Comparison of ENCODE assay signal across 17 mouse cellular contexts in genomic region chr15:102089914-102090585, GRCm38 (mm10).
"Had no signal": no experiment of that assay in that cellular context is flagged by ENCODE, and none has a peak within 500 bp of the region (broad histone marks: within the 10 kb centered on the region; RNA-seq: fewer than 3 reads in every experiment).

No protein-coding gene starts in this region.

- H3K9me3 ChIP-seq: limb, embryonic 12.5 days; liver, embryonic 15.5 days; midbrain, embryonic 10.5 days; midbrain, embryonic 15.5 days; neural tube, embryonic 13.5 days had no signal

- H3K4me3 ChIP-seq: limb, embryonic 12.5 days; liver, embryonic 15.5 days; midbrain, embryonic 10.5 days; midbrain, embryonic 15.5 days; neural tube, embryonic 13.5 days had no signal

- H3K9ac ChIP-seq: limb, embryonic 12.5 days; liver, embryonic 15.5 days; lung, embryonic 14.5 days; midbrain, embryonic 15.5 days; neural tube, embryonic 13.5 days had no signal

- H3K4me2 ChIP-seq: limb, embryonic 12.5 days; liver, embryonic 15.5 days; lung, embryonic 14.5 days; midbrain, embryonic 15.5 days; neural tube, embryonic 13.5 days had no signal

- H3K4me1 ChIP-seq: limb, embryonic 12.5 days; midbrain, embryonic 10.5 days; midbrain, embryonic 15.5 days; neural tube, embryonic 13.5 days had no signal

- H3K27me3 ChIP-seq: limb, embryonic 12.5 days; liver, embryonic 15.5 days; midbrain, embryonic 15.5 days; neural tube, embryonic 13.5 days had no signal

- DNase-seq: kidney, adult 8-10 months; kidney, postnatal 36 days; layer of hippocampus, adult 9-11 months; layer of hippocampus, postnatal 36 days; lung, embryonic 14.5 days; lung, postnatal 10 days; lung, postnatal 4 days; retina, postnatal 1 day; right cerebral cortex, postnatal 4 days; spleen, adult 18-20 months; thymus, adult 2 months; thymus, postnatal 25 days had no signal

- H3K27ac ChIP-seq: limb, embryonic 12.5 days; liver, embryonic 15.5 days; midbrain, embryonic 10.5 days; midbrain, embryonic 15.5 days; neural tube, embryonic 13.5 days had no signal

- ATAC-seq: midbrain, embryonic 15.5 days had no signal
